Mouse (Mus musculus) limb, embryonic 14.5 days (tissue): ENCODE measurements at regions not wholly inside any gene's neighbourhood (a gene's known extent, or its start where the extent isn't known, plus 50 kb on each side); places are given as distances from the start of the nearest gene placed in this dataset.

Source experiments
- ATAC-seq: fragments of 200-750 bp; cut with Nextera tagmentation; 2 replicates; pipeline ENCODE4 v1.8.0; 2017; ENCODE audit warnings: low read depth, moderate number of reproducible peaks, moderate TSS enrichment; ENCODE audit not compliant: low FRiP score
- DNase-seq: peaks from one replicate; pipeline ENCODE4 v3.0.0-alpha.2; 2015; ENCODE audit warnings: low spot score
- H3K27ac ChIP-seq: fragments of 300-500 bp; sonication (generic); replicated peaks from 2 replicates; pipeline ENCODE4 v1.5.1; 2014; ENCODE audit warnings: low read depth, mild to moderate bottlenecking, low read length, moderate library complexity, mixed read lengths
- H3K27me3 ChIP-seq: fragments of 300-500 bp; sonication (generic); 2 replicates; pipeline ENCODE4 v1.6.1; 2014; ENCODE audit warnings: low read length, mixed read lengths; ENCODE audit not compliant: control insufficient read depth, insufficient read depth
- H3K36me3 ChIP-seq: fragments of 300-500 bp; sonication (generic); 2 replicates; pipeline ENCODE4 v1.6.1; 2014; ENCODE audit warnings: mild to moderate bottlenecking, low read length, moderate library complexity, mixed read lengths; ENCODE audit not compliant: control insufficient read depth, insufficient read depth
- H3K4me1 ChIP-seq: fragments of 300-500 bp; sonication (generic); 2 replicates; pipeline ENCODE4 v1.6.1; 2014; ENCODE audit warnings: antibody characterized with exemption, low read length, mixed read lengths; ENCODE audit not compliant: control insufficient read depth, insufficient read depth
- H3K4me2 ChIP-seq: fragments of 300-500 bp; sonication (generic); replicated peaks from 2 replicates; pipeline ENCODE4 v1.6.1; 2014; ENCODE audit warnings: low read depth, mild to moderate bottlenecking, low read length, moderate library complexity; ENCODE audit not compliant: severe bottlenecking
- H3K4me3 ChIP-seq: fragments of 300-500 bp; sonication (generic); replicated peaks from 2 replicates; pipeline ENCODE4 v1.5.1; 2014; ENCODE audit warnings: low read length
- H3K9ac ChIP-seq: fragments of 300-500 bp; sonication (generic); 2 replicates; pipeline ENCODE4 v1.6.1; 2014; ENCODE audit warnings: mild to moderate bottlenecking, low read depth, low read length, moderate library complexity; ENCODE audit not compliant: severe bottlenecking
- H3K9me3 ChIP-seq: fragments of 300-500 bp; sonication (generic); 2 replicates; pipeline ENCODE4 v1.6.1; 2016; ENCODE audit warnings: low read length; ENCODE audit not compliant: control insufficient read depth
- POLR2A ChIP-seq: fragments of 200-500 bp; IDR thresholded peaks from 2 replicates; pipeline ENCODE4 v1.8.0; 2012; ENCODE audit warnings: inconsistent platforms, mild to moderate bottlenecking, moderate library complexity, borderline replicate concordance; ENCODE audit not compliant: insufficient read depth, insufficient read length; ENCODE audit errors: extremely low read depth
- WGBS: fragments of 180-500 bp; shearing (Covaris S2); extraction: QIAGEN DNeasy Blood & Tissue Kit; methylation state at CpG from one replicate; pipeline ENCODE4 v1.1.7; 2014; 5-methylcytosine and 5-hydroxymethylcytosine counted together

DNA sequence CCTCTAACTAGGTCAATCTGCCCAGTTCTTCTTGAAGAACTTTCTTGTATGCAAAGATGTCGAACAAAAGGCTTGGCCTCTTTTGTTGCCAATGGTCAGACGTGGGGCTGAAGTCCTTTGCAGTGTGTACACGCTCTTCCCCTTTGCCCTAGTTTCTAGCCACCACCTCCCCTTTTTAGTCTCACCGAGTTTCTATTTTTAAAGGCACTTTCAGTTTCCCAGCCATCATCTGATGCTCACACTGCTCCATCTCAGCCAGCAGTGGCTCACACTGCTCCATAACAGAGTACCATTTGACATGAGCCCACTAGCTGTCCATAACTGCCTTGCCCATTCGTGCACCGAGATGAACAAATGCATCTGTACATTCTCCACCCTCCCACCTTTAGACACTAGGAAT lies 162.7 kb upstream of the Pou3f3 start:
- H3K27me3 ChIP-seq, result no peaks in the 10 kb centered on the region
- WGBS, result 85% methylated on average over 6 of the region's 6 CpGs
- ATAC-seq (no peak), DNase-seq (no peak)
- no peaks in the 10 kb centered on the region for H3K9me3 ChIP-seq
- TF ChIP-seq POLR2A, result no peak
- H3K9ac ChIP-seq, result no peak overlapping the region
- no peaks in the 10 kb centered on the region for H3K4me1 ChIP-seq
- H3K4me2 ChIP-seq, result no peak overlapping the region
- H3K27ac ChIP-seq, result no peak overlapping the region
- no peak overlapping the region for H3K4me3 ChIP-seq
- no peaks in the 10 kb centered on the region for H3K36me3 ChIP-seq

DNA sequence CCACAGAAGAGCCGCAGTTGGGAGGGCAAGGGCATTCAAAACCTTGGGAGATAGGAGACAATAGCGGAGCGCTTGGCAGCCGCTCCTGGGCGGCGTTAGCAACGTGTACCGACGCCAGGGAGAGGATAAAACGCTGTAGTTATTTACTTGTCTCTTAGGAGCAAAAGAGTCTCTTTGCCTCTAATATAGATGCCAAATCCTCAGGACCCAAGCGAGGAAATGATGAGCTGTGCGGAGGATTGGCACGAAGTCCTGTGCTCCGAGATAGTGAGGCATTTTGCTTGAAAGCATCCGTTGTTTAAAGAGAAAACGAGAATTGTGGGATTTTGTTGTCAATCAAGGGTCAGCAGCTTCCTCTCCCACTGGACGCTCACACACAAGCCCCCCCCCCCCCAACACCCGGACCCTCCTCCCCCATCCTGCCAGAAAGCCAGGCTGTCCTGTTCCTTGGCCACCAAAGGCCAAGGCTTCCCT lies 156.5 kb upstream of the Pou3f3 start:
- no peaks in the 10 kb centered on the region for H3K36me3 ChIP-seq
- H3K4me3 ChIP-seq, result no peak overlapping the region
- no peak overlapping the region for H3K4me2 ChIP-seq
- H3K4me1 ChIP-seq, result peaks cover 10% of the 10 kb centered on the region; the same call in 1 of the 2 replicates
- ATAC-seq (no peak), DNase-seq (no peak)
- no peaks in the 10 kb centered on the region for H3K9me3 ChIP-seq
- no peaks in the 10 kb centered on the region for H3K27me3 ChIP-seq
- H3K9ac ChIP-seq, result no peak overlapping the region
- no peak overlapping the region for H3K27ac ChIP-seq
- TF ChIP-seq POLR2A, result no peak
- 69% methylated on average over 18 of the region's 18 CpGs for WGBS

DNA sequence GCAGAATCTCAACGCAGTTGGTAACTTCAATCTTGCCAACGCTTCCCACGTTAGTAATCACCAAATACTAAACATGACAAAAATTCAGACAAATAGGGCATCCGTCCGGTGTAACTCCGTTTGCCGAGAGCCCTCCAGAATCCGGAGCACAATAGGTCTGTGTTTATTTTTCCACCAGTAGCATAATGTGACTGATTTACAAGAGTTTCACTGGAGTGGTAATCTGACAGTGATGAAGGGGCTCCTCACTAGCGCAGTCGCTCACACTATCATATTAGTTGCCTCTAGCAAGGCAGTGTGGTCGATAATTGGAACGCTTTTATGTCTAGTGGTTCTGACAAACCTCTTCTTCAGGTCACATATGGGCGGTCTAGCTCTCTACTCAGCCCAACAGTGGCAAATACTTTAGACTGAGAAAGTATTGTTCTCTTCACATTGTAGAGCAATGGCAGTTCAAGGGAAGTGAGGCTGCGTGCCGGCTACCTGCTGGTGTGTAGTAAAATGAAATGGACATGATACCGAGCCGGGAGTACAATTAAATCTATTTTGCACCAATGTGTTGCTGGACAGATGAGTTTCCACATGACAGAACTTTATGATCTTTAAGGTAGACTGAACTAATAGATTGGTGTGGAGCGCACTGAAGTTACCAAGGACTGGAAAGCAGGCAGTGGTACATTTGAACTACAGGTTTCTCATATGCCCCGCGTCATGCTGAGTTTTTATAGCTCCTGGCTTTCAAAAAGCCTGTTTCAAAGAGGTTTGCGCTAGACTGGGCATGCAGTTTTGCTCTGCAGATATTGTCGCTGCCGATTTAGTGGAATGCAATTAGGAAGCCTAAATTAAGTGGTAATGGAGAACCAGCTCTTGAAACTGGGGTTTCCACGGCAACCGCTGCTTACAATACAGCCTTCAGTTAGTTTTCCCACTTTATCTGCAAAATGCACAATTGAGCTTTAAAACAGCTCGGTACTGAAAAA lies 155.7 kb upstream of the Pou3f3 start:
- Histone ChIP-seq H3K9ac (no peak overlapping the region), H3K4me1 (peaks cover 10% of the 10 kb centered on the region; the same call in 1 of the 2 replicates), H3K36me3 (no peaks in the 10 kb centered on the region), H3K4me3 (peak overlapping the region; percentile 7; the same call in 1 of the 2 replicates), H3K27me3 (no peaks in the 10 kb centered on the region), H3K9me3 (no peaks in the 10 kb centered on the region), H3K4me2 (peak overlapping the region; percentile 44), H3K27ac (no peak overlapping the region)
- 24% methylated on average over 26 of the region's 26 CpGs for WGBS
- no peak for TF ChIP-seq POLR2A
- peak; percentile 34 for DNase-seq
- ATAC-seq, result no peak

DNA sequence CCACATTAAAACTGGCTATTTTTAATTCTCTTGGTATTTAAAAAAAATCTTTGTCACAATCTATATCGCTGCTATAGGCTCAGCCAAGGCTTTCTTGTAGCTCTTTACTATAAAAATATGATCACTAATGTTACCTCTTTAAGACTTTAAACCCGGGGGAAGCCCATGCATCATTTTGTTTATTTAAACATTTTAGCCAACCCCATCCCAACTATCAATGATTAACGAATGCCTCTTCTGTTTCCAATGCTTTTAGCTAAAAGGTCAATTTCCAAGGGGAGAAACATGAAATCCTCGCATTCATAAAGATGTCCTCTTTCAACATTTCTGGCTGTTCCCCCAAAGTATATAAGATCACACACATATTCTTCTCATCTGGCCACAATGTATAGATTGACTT lies 153.6 kb upstream of the Pou3f3 start:
- Histone ChIP-seq H3K9ac (no peak overlapping the region), H3K9me3 (no peaks in the 10 kb centered on the region), H3K4me3 (no peak overlapping the region), H3K4me1 (peaks cover 10% of the 10 kb centered on the region; the same call in 1 of the 2 replicates), H3K27ac (no peak overlapping the region), H3K4me2 (no peak overlapping the region), H3K36me3 (no peaks in the 10 kb centered on the region), H3K27me3 (no peaks in the 10 kb centered on the region)
- DNase-seq (no peak), ATAC-seq (no peak)
- TF ChIP-seq POLR2A, result no peak
- 75% methylated on average over 4 of the region's 4 CpGs for WGBS

DNA sequence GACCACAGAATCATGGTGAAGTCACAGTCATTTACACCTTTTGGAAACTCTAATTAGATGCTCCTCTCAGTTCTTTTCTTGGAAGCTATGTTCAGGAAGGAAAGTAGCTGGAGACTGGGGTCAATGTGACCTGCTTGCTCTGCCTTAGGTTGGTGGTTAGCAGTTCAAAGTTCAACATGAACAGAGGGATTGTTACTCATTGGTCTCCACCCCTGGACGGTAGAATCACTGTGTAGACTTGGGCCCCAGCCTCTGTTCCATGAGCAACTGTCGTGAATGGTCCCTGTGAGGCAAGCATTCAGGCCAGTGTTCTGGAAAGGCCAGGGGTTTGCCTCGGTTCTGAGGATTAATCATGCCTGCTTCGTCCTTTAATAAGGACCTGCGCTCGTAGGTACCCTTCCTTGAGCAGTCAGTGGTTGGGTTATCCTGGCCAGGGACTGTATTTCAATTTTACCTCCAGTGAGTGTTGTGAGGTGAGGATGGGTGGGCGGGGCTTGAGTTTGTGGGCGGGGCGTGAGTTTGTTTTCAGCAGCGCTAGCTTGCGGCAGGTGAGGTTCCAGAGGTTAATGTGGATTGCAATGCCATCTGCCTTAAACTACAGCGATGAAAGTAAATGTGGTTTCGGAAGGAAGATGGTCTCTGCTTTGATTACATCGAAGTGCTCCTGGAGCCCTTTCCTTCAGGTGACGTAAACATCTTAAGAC lies 152.6 kb upstream of the Pou3f3 start:
- no peak for ATAC-seq
- Histone ChIP-seq H3K9ac (no peak overlapping the region), H3K4me1 (peaks cover 10% of the 10 kb centered on the region; the same call in 1 of the 2 replicates), H3K27me3 (no peaks in the 10 kb centered on the region), H3K27ac (no peak overlapping the region), H3K36me3 (no peaks in the 10 kb centered on the region), H3K9me3 (no peaks in the 10 kb centered on the region), H3K4me3 (no peak overlapping the region), H3K4me2 (no peak overlapping the region)
- no peak for DNase-seq
- 37% methylated on average over 15 of the region's 15 CpGs for WGBS
- TF ChIP-seq POLR2A, result no peak
